Mouse (Mus musculus) MEL (cell line): ENCODE measurements at regions not wholly inside any gene's neighbourhood (a gene's known extent, or its start where the extent isn't known, plus 50 kb on each side); places are given as distances from the start of the nearest gene placed in this dataset.

Experiments
- DNase-seq: peaks from one replicate; pipeline ENCODE4 v3.0.0; 2011; ENCODE audit warnings: low read depth, low spot score
- H3K27ac ChIP-seq: 2 replicates; pipeline ENCODE4 v1.5.1; 2012; ENCODE audit warnings: low read depth, mild to moderate bottlenecking, control low read depth, low read length, moderate library complexity; ENCODE audit not compliant: control insufficient read depth
- H3K27me3 ChIP-seq, 2 experiments: fragments of 150-350 bp in 1 of 2; sonication (generic) in 1 of 2; 2 replicates each; pipeline ENCODE4 v1.6.1; 2012; ENCODE audit warnings: low read length in 2 of 2, mild to moderate bottlenecking in 2 of 2, improper control_type of control experiment in 1 of 2, moderate library complexity in 1 of 2; ENCODE audit not compliant: insufficient read depth in 2 of 2, control insufficient read depth in 1 of 2
- H3K36me3 ChIP-seq, 2 experiments: 2 replicates each; pipeline ENCODE4 v1.6.1; 2012 to 2014; ENCODE audit warnings: low read length in 2 of 2, improper control_type of control experiment in 1 of 2, inconsistent platforms in 1 of 2, mild to moderate bottlenecking in 1 of 2; ENCODE audit not compliant: insufficient read depth in 2 of 2, control insufficient read depth in 1 of 2
- H3K4me1 ChIP-seq, 2 experiments: fragments of 150-350 bp in 1 of 2; sonication (generic) in 1 of 2; 2 replicates each; pipeline ENCODE4 v1.6.1; 2012; ENCODE audit warnings: low read length in 2 of 2, improper control_type of control experiment in 1 of 2, mild to moderate bottlenecking in 1 of 2; ENCODE audit not compliant: insufficient read depth in 2 of 2, control insufficient read depth in 1 of 2
- H3K4me3 ChIP-seq, 2 experiments: fragments of 150-350 bp in 1 of 2; sonication (generic) in 1 of 2; 2 replicates each; pipeline ENCODE4 v1.5.1; 2012; ENCODE audit warnings: low read depth in 2 of 2, low read length in 2 of 2, mild to moderate bottlenecking in 2 of 2, moderate library complexity in 2 of 2, control low read depth in 1 of 2, improper control_type of control experiment in 1 of 2; ENCODE audit not compliant: control insufficient read depth in 1 of 2, insufficient read depth in 1 of 2
- H3K79me2 ChIP-seq: 2 replicates; pipeline ENCODE4 v1.6.1; 2012; ENCODE audit warnings: mild to moderate bottlenecking, low read length, moderate library complexity; ENCODE audit not compliant: control insufficient read depth, poor library complexity, insufficient read depth
- H3K9ac ChIP-seq: 2 replicates; pipeline ENCODE4 v1.6.1; 2012; ENCODE audit warnings: low read depth, mild to moderate bottlenecking, control low read depth, low read length, moderate library complexity; ENCODE audit not compliant: control insufficient read depth, poor library complexity, severe bottlenecking
- H3K9me3 ChIP-seq: fragments of 150-350 bp; sonication (generic); replicated peaks from 2 replicates; pipeline ENCODE4 v1.6.1; 2012; ENCODE audit warnings: mild to moderate bottlenecking, low read length, improper control_type of control experiment, moderate library complexity; ENCODE audit not compliant: insufficient read depth
- BHLHE40 ChIP-seq: IDR thresholded peaks from 2 replicates; pipeline ENCODE4 v1.6.1; 2012; ENCODE audit warnings: low read depth, mild to moderate bottlenecking, inconsistent platforms, low read length, improper control_type of control experiment, borderline replicate concordance
- CHD1 ChIP-seq: IDR thresholded peaks from 2 replicates; pipeline ENCODE4 v1.6.1; 2012; ENCODE audit warnings: low read depth, mild to moderate bottlenecking, inconsistent platforms, low read length, improper control_type of control experiment
- CHD2 ChIP-seq: IDR thresholded peaks from 2 replicates; pipeline ENCODE4 v1.6.1; 2011; ENCODE audit warnings: low read length, improper control_type of control experiment
- CTCF ChIP-seq, 3 experiments: IDR thresholded peaks in 2 of 3; conservative IDR thresholded peaks in 1 of 3; 2 replicates each; pipeline ENCODE4 v1.5.1; 2011 to 2012; ENCODE audit warnings: low read length in 3 of 3, low read depth in 2 of 3, mild to moderate bottlenecking in 2 of 3, improper control_type of control experiment in 1 of 3, inconsistent platforms in 1 of 3, mixed read lengths in 1 of 3, moderate library complexity in 1 of 3; ENCODE audit not compliant: control insufficient read depth in 1 of 3, insufficient read depth in 1 of 3, poor library complexity in 1 of 3, severe bottlenecking in 1 of 3
- ETS1 ChIP-seq: IDR thresholded peaks from 2 replicates; pipeline ENCODE4 v1.6.1; 2012; ENCODE audit warnings: low read depth, mild to moderate bottlenecking, inconsistent platforms, low read length, improper control_type of control experiment, moderate library complexity
- GABPA ChIP-seq: IDR thresholded peaks from 2 replicates; pipeline ENCODE4 v1.6.1; 2012; ENCODE audit warnings: low read depth, mild to moderate bottlenecking, inconsistent platforms, low read length, improper control_type of control experiment, moderate library complexity
- GATA1 ChIP-seq: IDR thresholded peaks from 2 replicates; pipeline ENCODE4 v1.6.1; 2011; ENCODE audit warnings: low read depth, low read length, improper control_type of control experiment
- HCFC1 ChIP-seq: IDR thresholded peaks from 2 replicates; pipeline ENCODE4 v1.6.1; 2012; ENCODE audit warnings: low read depth, mild to moderate bottlenecking, inconsistent platforms, low read length, improper control_type of control experiment, moderate library complexity
- KAT2A ChIP-seq: conservative IDR thresholded peaks from 2 replicates; pipeline ENCODE4 v1.6.1; 2012; ENCODE audit warnings: low read depth, low read length, improper control_type of control experiment, inconsistent platforms
- MAFK ChIP-seq: IDR thresholded peaks from 2 replicates; pipeline ENCODE4 v1.6.1; 2011; ENCODE audit warnings: low read depth, mild to moderate bottlenecking, low read length, improper control_type of control experiment, borderline replicate concordance
- MAZ ChIP-seq: IDR thresholded peaks from 2 replicates; pipeline ENCODE4 v1.6.1; 2012; ENCODE audit warnings: low read depth, mild to moderate bottlenecking, inconsistent platforms, low read length, improper control_type of control experiment
- MEF2A ChIP-seq: IDR thresholded peaks from 2 replicates; pipeline ENCODE4 v1.6.1; 2014; ENCODE audit warnings: low read depth, mild to moderate bottlenecking, inconsistent platforms, low read length, improper control_type of control experiment; ENCODE audit not compliant: poor library complexity, insufficient replicate concordance, severe bottlenecking; ENCODE audit errors: extremely low read depth
- MXI1 ChIP-seq: IDR thresholded peaks from 2 replicates; pipeline ENCODE4 v1.6.1; 2011; ENCODE audit warnings: mild to moderate bottlenecking, low read depth, low read length, improper control_type of control experiment
- MYB ChIP-seq: IDR thresholded peaks from 2 replicates; pipeline ENCODE4 v1.6.1; 2011; ENCODE audit warnings: mild to moderate bottlenecking, low read depth, low read length, improper control_type of control experiment
- MYC ChIP-seq: IDR thresholded peaks from 2 replicates; pipeline ENCODE4 v1.6.1; 2011; ENCODE audit warnings: low read depth, mild to moderate bottlenecking, low read length, improper control_type of control experiment, moderate library complexity
- POLR2A ChIP-seq, 2 experiments: IDR thresholded peaks; 2 replicates each; pipeline ENCODE4 v1.6.1; 2011 to 2012; ENCODE audit warnings: low read length in 2 of 2, mild to moderate bottlenecking in 2 of 2, control low read depth in 1 of 2, improper control_type of control experiment in 1 of 2, low read depth in 1 of 2, moderate library complexity in 1 of 2; ENCODE audit not compliant: control insufficient read depth in 1 of 2, insufficient read depth in 1 of 2, poor library complexity in 1 of 2
- RAD21 ChIP-seq: IDR thresholded peaks from 2 replicates; pipeline ENCODE4 v1.6.1; 2011; ENCODE audit warnings: mild to moderate bottlenecking, low read depth, low read length, improper control_type of control experiment
- RCOR1 ChIP-seq: IDR thresholded peaks from 2 replicates; pipeline ENCODE4 v1.6.1; 2012; ENCODE audit warnings: low read depth, mild to moderate bottlenecking, inconsistent platforms, low read length, improper control_type of control experiment
- SIN3A ChIP-seq: IDR thresholded peaks from 2 replicates; pipeline ENCODE4 v1.6.1; 2012; ENCODE audit warnings: low read length, improper control_type of control experiment, inconsistent platforms
- TAL1 ChIP-seq: IDR thresholded peaks from 2 replicates; pipeline ENCODE4 v1.6.1; 2012; ENCODE audit warnings: mild to moderate bottlenecking, inconsistent platforms, low read length, moderate library complexity, mixed read lengths
- USF2 ChIP-seq, 2 experiments: IDR thresholded peaks; 2 replicates each; pipeline ENCODE4 v1.6.1; 2011 to 2012; ENCODE audit warnings: improper control_type of control experiment in 2 of 2, low read length in 2 of 2, borderline replicate concordance in 1 of 2, inconsistent platforms in 1 of 2, low read depth in 1 of 2, mild to moderate bottlenecking in 1 of 2; ENCODE audit not compliant: insufficient read depth in 1 of 2
- ZC3H11A ChIP-seq: IDR thresholded peaks from 2 replicates; pipeline ENCODE4 v1.6.1; 2012; ENCODE audit warnings: low read depth, mild to moderate bottlenecking, inconsistent platforms, low read length, improper control_type of control experiment
- ZKSCAN1 ChIP-seq: IDR thresholded peaks from 2 replicates; pipeline ENCODE4 v1.6.1; 2012; ENCODE audit warnings: low read depth, mild to moderate bottlenecking, inconsistent platforms, low read length, improper control_type of control experiment, moderate library complexity
- ZMIZ1 ChIP-seq: IDR thresholded peaks from 2 replicates; pipeline ENCODE4 v1.6.1; 2012; ENCODE audit warnings: low read depth, mild to moderate bottlenecking, inconsistent platforms, low read length, improper control_type of control experiment, moderate library complexity

DNA sequence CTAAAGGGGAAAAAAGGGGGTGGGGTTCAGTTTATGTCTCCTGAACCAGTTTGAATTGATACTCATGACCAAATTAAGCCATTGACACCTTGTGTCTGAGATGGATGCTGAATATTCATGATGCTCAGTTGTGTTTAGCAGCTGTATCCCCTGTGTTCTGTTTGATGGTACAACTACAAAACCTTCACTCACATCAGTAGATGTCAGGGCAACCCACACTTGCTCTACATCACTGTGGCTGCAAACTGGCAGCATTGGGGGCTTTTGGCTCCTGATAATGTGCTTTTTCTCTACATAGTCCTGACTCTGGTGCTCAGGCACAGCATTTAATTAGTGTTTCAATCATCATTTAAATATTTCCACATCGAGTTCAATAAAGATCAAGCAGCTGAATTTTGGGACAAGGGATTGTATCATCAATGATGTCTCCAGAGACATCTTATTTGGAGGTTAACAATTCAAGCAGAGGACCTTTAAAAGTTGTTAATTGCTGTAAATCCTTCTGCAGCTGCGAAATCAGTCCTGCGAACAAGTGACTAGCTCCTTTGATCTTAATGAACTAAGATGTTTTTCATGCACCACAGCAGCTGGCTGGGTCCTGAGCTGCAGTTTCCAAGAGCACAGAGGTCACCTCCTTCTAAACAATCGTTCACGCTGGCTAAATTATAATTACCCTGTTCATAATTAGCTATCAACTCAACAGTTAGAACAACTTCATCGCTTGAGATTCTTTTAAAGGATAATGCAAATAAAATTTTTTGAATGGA lies 136.4 kb upstream of the Gm4737 start:
- H3K79me2 ChIP-seq = no peaks in the 10 kb centered on the region
- H3K4me1 ChIP-seq = no peaks in the 10 kb centered on the region

GRCm38 (mm10) chr16:46290199-46290598 lies 135.3 kb upstream of the Gm4737 start:
- H3K36me3 ChIP-seq = no peaks in the 10 kb centered on the region
- no peak for DNase-seq
- no peaks in the 10 kb centered on the region for H3K9me3 ChIP-seq
- H3K9ac ChIP-seq = no peak overlapping the region
- H3K27me3 ChIP-seq = no peaks in the 10 kb centered on the region
- TF ChIP-seq KAT2A = no peak
- no peak for TF ChIP-seq TAL1
- no peak for TF ChIP-seq USF2 (IDR thresholded peaks at IDR 0.05; ENCODE audit: borderline replicate concordance in 1 of 2, insufficient read depth in 1 of 2, low read depth in 1 of 2, low read length in 2 of 2)
- no peak for TF ChIP-seq CHD2
- TF ChIP-seq ZKSCAN1 = no peak
- no peak for TF ChIP-seq CTCF (IDR thresholded peaks at IDR 0.05 in 2 of 3, conservative IDR thresholded peaks at IDR 0.05 in 1 of 3; ENCODE audit: control insufficient read depth in 1 of 3, insufficient read depth in 1 of 3, low read depth in 2 of 3, low read length in 3 of 3, poor library complexity in 1 of 3, severe bottlenecking in 1 of 3)
- TF ChIP-seq ETS1 = no peak
- TF ChIP-seq POLR2A (IDR thresholded peaks at IDR 0.05; ENCODE audit: control insufficient read depth in 1 of 2, insufficient read depth in 1 of 2, low read depth in 1 of 2, low read length in 2 of 2, poor library complexity in 1 of 2) = no peak
- no peak for TF ChIP-seq MYB
- no peak for TF ChIP-seq HCFC1
- no peak for TF ChIP-seq MAZ
- TF ChIP-seq MXI1 = no peak
- no peak for TF ChIP-seq MYC
- no peak for TF ChIP-seq RCOR1
- no peak for TF ChIP-seq ZMIZ1
- no peak for TF ChIP-seq GABPA
- no peak for TF ChIP-seq CHD1
- no peak overlapping the region for H3K4me3 ChIP-seq
- no peaks in the 10 kb centered on the region for H3K79me2 ChIP-seq
- H3K4me1 ChIP-seq = no peaks in the 10 kb centered on the region
- H3K27ac ChIP-seq = no peak overlapping the region

More for the DNA sequence above, 136.4 kb upstream of the Gm4737 start:
- DNase-seq = no peak
- Histone ChIP-seq H3K27me3 (no peaks in the 10 kb centered on the region), H3K9ac (no peak overlapping the region)
- no peak for TF ChIP-seq GATA1
- TF ChIP-seq CTCF (IDR thresholded peaks at IDR 0.05 in 2 of 3, conservative IDR thresholded peaks at IDR 0.05 in 1 of 3; ENCODE audit: control insufficient read depth in 1 of 3, insufficient read depth in 1 of 3, low read depth in 2 of 3, low read length in 3 of 3, poor library complexity in 1 of 3, severe bottlenecking in 1 of 3) = no peak
- no peak for TF ChIP-seq SIN3A
- no peak for TF ChIP-seq KAT2A
- no peak for TF ChIP-seq MEF2A
- TF ChIP-seq ZC3H11A = no peak
- TF ChIP-seq MAFK = no peak
- no peak for TF ChIP-seq MXI1
- TF ChIP-seq BHLHE40 = no peak
- no peak for TF ChIP-seq RCOR1
- no peak for TF ChIP-seq ETS1
- TF ChIP-seq CHD1 = no peak
- no peak for TF ChIP-seq RAD21
- TF ChIP-seq, all 39 proteins: peak for 0
- Histone ChIP-seq H3K9me3 (no peaks in the 10 kb centered on the region), H3K27ac (no peak overlapping the region), H3K4me3 (no peak overlapping the region), H3K36me3 (no peaks in the 10 kb centered on the region)
